Mouse (Mus musculus) myocyte (in vitro differentiated cells): Measurements from ENCODE around the gene Plxna4. TPM values are rescaled to one million over a fixed set of nuclear protein-coding genes. Genes with fewer than 3 reads are reported as not detected.

Source experiments
- H3K27me3 ChIP-seq: one replicate; pipeline ENCODE4 v1.6.1; 2011; ENCODE audit not compliant: control insufficient read depth, insufficient read depth, insufficient read length
- H3K36me3 ChIP-seq: one replicate; pipeline ENCODE4 v1.6.1; 2011; ENCODE audit not compliant: control insufficient read depth, insufficient read depth
- H3K4me2 ChIP-seq: one replicate; pipeline ENCODE4 v1.6.1; 2011; ENCODE audit warnings: low read depth, control low read depth
- H3K4me3 ChIP-seq: one replicate; pipeline ENCODE4 v1.5.1; 2011; ENCODE audit warnings: mild to moderate bottlenecking, control low read depth, moderate library complexity
- H3K79me2 ChIP-seq: one replicate; pipeline ENCODE4 v1.6.1; 2011; ENCODE audit not compliant: control insufficient read depth, insufficient read depth
- H3ac ChIP-seq: one replicate; pipeline ENCODE4 v1.6.1; 2011; ENCODE audit not compliant: control insufficient read depth, insufficient read length
- CEBPB ChIP-seq: IDR thresholded peaks from 2 replicates; pipeline ENCODE4 v1.6.1; 2011; ENCODE audit warnings: mild to moderate bottlenecking, moderate library complexity; ENCODE audit not compliant: poor library complexity, insufficient read depth, severe bottlenecking
- E2F4 ChIP-seq: IDR thresholded peaks from one replicate; pipeline ENCODE4 v1.6.1; 2011; ENCODE audit warnings: mild to moderate bottlenecking, control low read depth, moderate library complexity; ENCODE audit not compliant: insufficient read depth
- MAX ChIP-seq: IDR thresholded peaks from one replicate; pipeline ENCODE4 v1.6.1; 2011; ENCODE audit warnings: low read depth, mild to moderate bottlenecking, control low read depth
- MYOD1 ChIP-seq, 3 experiments: IDR thresholded peaks; one replicate each; pipeline ENCODE4 v1.6.1; 2011; ENCODE audit warnings: control low read depth in 2 of 3, low read depth in 2 of 3, mild to moderate bottlenecking in 2 of 3, moderate library complexity in 1 of 3; ENCODE audit not compliant: insufficient read length in 2 of 3, control insufficient read depth in 1 of 3
- MYOG ChIP-seq, 3 experiments: IDR thresholded peaks; one replicate each; pipeline ENCODE4 v1.6.1; 2011; ENCODE audit warnings: control low read depth in 2 of 3, low read depth in 2 of 3, mild to moderate bottlenecking in 2 of 3; ENCODE audit not compliant: insufficient read length in 2 of 3, control insufficient read depth in 1 of 3, insufficient read depth in 1 of 3
- POLR2A ChIP-seq: IDR thresholded peaks from one replicate; pipeline ENCODE4 v1.6.1; 2011; ENCODE audit warnings: low read depth, mild to moderate bottlenecking, control low read depth, moderate library complexity; ENCODE audit not compliant: insufficient read length
- POLR2AphosphoS2 ChIP-seq: IDR thresholded peaks from one replicate; pipeline ENCODE4 v1.6.1; 2011; ENCODE audit warnings: low read depth, control low read depth; ENCODE audit not compliant: insufficient read length
- REST ChIP-seq: IDR thresholded peaks from one replicate; pipeline ENCODE4 v1.6.1; 2011; ENCODE audit warnings: mild to moderate bottlenecking, control low read depth, moderate library complexity; ENCODE audit not compliant: insufficient read depth, insufficient read length
- SRF ChIP-seq: IDR thresholded peaks from one replicate; pipeline ENCODE4 v1.6.1; 2011; ENCODE audit warnings: low read depth; ENCODE audit not compliant: control insufficient read depth, insufficient read length
- TCF12 ChIP-seq: IDR thresholded peaks from one replicate; pipeline ENCODE4 v1.6.1; 2011; ENCODE audit warnings: mild to moderate bottlenecking, control low read depth; ENCODE audit not compliant: poor library complexity, insufficient read depth, severe bottlenecking
- TCF3 ChIP-seq: IDR thresholded peaks from one replicate; pipeline ENCODE4 v1.6.1; 2011; ENCODE audit warnings: low read depth, control low read depth; ENCODE audit not compliant: insufficient read length
- USF1 ChIP-seq: IDR thresholded peaks from one replicate; pipeline ENCODE4 v1.6.1; 2011; ENCODE audit warnings: low read depth, mild to moderate bottlenecking, control low read depth, moderate library complexity
- polyA plus RNA-seq: library from polyadenylated mRNA; unstranded; fragments of >200 nt; fragmentation: generic; extraction: Trizol; gene quantifications from one replicate; pipeline ENCODE4 v1.2.1, GENCODE M21; 2012; ENCODE audit warnings: missing spikeins

Plxna4 gene
- polyA plus RNA-seq, 1 experiment: 0.70 TPM

DNA sequence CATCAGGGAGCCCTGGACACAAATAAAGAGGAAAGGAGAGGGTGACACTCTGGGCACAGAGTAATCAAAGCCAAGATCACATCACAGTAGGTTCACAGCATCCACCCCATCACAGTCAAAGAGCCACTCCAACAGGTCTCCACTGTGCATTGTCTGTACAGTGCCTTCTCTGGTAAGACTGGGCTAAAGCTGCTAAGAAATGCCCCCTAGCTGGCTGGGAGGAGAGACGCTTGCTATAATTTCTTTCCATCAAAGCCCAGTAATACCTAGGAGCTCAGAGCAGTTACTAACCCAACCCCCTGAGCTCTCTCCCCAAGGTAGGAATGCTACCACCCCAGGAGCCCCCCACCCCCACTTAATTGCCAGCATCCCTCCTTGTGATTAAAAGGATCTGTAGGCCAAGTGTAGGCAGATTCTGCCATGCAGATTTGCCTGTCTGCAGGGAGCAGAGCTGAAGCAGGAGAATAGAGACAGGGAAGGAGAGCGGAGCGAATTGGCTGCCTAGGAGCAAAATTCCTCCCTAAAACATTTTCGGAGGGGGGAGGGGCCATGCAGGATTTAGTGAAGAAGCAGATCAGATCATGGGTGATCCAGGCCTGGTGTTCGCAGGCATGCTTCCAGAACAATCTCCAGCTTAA is 3.6 kb downstream of the Plxna4 start:
- Histone ChIP-seq H3K27me3 (peaks cover 38% of the 10 kb centered on the region), H3K4me3 (no peak overlapping the region), H3K36me3 (no peaks in the 10 kb centered on the region), H3K79me2 (no peaks in the 10 kb centered on the region), H3ac (no peak overlapping the region), H3K4me2 (no peak overlapping the region)
- TF ChIP-seq MAX (no peak), CEBPB (no peak), REST (no peak)

DNA sequence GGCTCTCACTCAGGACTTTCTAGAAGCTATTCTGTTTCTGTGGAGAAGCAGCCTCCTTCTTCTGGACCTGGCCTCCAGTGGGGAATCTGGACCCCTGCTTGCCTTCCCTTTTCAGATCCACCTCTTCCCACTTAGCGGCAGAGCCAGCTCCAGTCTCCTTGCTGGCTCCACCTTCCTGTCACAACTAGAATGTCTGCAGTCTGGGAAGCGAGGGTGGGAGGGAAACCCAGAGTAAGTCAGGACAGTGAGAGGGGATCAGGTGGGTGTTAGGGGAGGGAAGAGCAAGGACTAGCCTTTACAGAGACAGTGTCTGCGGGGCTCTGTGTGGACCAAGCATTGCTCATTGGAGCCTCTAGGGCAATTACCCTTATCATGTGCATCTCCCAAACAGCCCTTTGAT is 4.4 kb downstream of the Plxna4 start:
- Histone ChIP-seq H3K4me3 (no peak overlapping the region), H3K36me3 (no peaks in the 10 kb centered on the region), H3ac (no peak overlapping the region), H3K4me2 (no peak overlapping the region), H3K79me2 (no peaks in the 10 kb centered on the region), H3K27me3 (peaks cover 44% of the 10 kb centered on the region)
- no peak for TF ChIP-seq TCF3
- TF ChIP-seq REST: no peak
- TF ChIP-seq SRF: no peak
- no peak for TF ChIP-seq MYOG (IDR thresholded peaks at IDR 0.05; ENCODE audit: control insufficient read depth in 1 of 3, insufficient read depth in 1 of 3, insufficient read length in 2 of 3, low read depth in 2 of 3)
- TF ChIP-seq POLR2A: no peak
- no peak for TF ChIP-seq USF1
- TF ChIP-seq MAX: no peak
- no peak for TF ChIP-seq CEBPB
- no peak for TF ChIP-seq E2F4
- TF ChIP-seq MYOD1 (IDR thresholded peaks at IDR 0.05; ENCODE audit: control insufficient read depth in 1 of 3, insufficient read length in 2 of 3, low read depth in 2 of 3): no peak
- TF ChIP-seq TCF12: no peak
- TF ChIP-seq POLR2AphosphoS2: no peak

DNA sequence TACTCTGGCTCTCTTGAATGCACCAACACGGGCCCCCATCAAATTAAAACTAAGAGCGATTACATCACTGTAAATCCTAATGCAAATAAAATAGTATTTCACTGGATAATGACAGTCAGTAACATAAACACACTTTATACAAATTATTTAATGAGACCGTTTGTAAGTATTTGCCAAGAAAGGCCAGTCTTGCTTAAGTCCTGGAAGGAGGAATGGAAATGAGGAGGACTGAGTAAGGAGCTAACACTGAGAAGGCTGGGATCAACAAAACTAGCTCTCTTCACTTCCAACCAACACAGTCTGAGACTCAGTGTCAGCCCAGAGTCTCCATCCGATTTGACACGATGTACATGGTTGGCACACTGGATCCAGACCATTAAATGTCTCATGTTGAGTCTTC is 16.5 kb downstream of the Plxna4 start:
- H3K79me2 ChIP-seq: no peaks in the 10 kb centered on the region
- H3K4me3 ChIP-seq: no peak overlapping the region
- no peaks in the 10 kb centered on the region for H3K36me3 ChIP-seq
- no peak overlapping the region for H3ac ChIP-seq
- TF ChIP-seq POLR2A: no peak
- no peak for TF ChIP-seq E2F4
- H3K27me3 ChIP-seq: peaks cover 3% of the 10 kb centered on the region
- no peak overlapping the region for H3K4me2 ChIP-seq

DNA sequence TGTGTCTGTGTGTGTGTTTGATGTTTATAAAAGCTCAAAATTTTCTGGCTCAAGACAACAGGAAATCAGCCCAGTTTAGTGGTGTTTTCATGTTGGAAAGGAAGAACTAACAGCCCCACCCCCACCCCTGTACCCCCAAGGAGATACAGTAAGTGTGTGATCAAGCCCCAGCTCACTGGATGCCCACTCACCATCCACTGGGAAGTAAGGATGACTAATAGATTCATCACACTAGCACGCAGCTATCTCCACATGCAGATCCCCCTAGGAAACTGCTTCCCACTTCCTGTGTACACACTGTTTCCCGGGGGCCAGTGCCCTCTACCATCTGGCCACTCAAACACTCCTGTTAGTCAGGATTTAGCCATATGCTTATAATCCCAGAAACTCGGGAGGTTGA is 17.5 kb downstream of the Plxna4 start:
- H3K4me2 ChIP-seq: no peak overlapping the region
- H3K36me3 ChIP-seq: no peaks in the 10 kb centered on the region
- H3K4me3 ChIP-seq: no peak overlapping the region
- H3K27me3 ChIP-seq: peaks cover 3% of the 10 kb centered on the region
- no peak overlapping the region for H3ac ChIP-seq
- no peaks in the 10 kb centered on the region for H3K79me2 ChIP-seq
- TF ChIP-seq POLR2A (no peak), SRF (no peak), MYOD1 (IDR thresholded peaks at IDR 0.05; ENCODE audit: control insufficient read depth in 1 of 3, insufficient read length in 2 of 3, low read depth in 2 of 3) (no peak), MYOG (IDR thresholded peaks at IDR 0.05; ENCODE audit: control insufficient read depth in 1 of 3, insufficient read depth in 1 of 3, insufficient read length in 2 of 3, low read depth in 2 of 3) (no peak), TCF3 (no peak), POLR2AphosphoS2 (no peak), USF1 (no peak), CEBPB (no peak), REST (no peak), TCF12 (no peak), E2F4 (no peak), MAX (no peak)

DNA sequence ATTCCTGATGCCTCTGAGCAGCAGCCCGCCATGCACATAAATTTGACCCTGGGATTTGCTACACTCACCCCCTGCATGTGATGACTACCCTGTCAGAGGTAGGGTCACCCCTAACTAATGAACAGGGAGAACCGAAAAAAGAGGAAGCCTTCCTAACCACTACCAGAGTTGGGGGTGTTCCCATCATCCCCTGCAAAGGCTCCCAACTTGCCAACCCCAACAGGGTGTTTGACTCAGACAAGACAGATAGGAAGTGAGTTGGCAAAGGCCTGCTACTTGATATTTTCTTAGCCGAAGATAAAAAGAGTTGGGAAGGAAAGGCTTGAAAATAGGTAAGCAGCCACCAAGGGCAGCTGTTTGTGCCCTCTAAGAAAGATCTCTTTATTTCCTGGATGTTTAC is 18.1 kb downstream of the Plxna4 start:
- no peak overlapping the region for H3ac ChIP-seq
- no peaks in the 10 kb centered on the region for H3K79me2 ChIP-seq
- H3K27me3 ChIP-seq: no peaks in the 10 kb centered on the region
- TF ChIP-seq E2F4: no peak
- no peak for TF ChIP-seq POLR2AphosphoS2
- TF ChIP-seq POLR2A: no peak
- no peak for TF ChIP-seq MAX
- no peak for TF ChIP-seq SRF
- TF ChIP-seq CEBPB: no peak
- TF ChIP-seq MYOD1 (IDR thresholded peaks at IDR 0.05; ENCODE audit: control insufficient read depth in 1 of 3, insufficient read length in 2 of 3, low read depth in 2 of 3): no peak
- TF ChIP-seq TCF3: no peak
- no peak for TF ChIP-seq TCF12
- TF ChIP-seq USF1: no peak
- TF ChIP-seq MYOG (IDR thresholded peaks at IDR 0.05; ENCODE audit: control insufficient read depth in 1 of 3, insufficient read depth in 1 of 3, insufficient read length in 2 of 3, low read depth in 2 of 3): no peak
- TF ChIP-seq REST: no peak
- no peak overlapping the region for H3K4me2 ChIP-seq
- no peak overlapping the region for H3K4me3 ChIP-seq
- H3K36me3 ChIP-seq: no peaks in the 10 kb centered on the region
